Mouse (Mus musculus) ovary, adult 18-20 months (tissue): ENCODE results near the gene Srpx.

Experiments
- DNase-seq: peaks from one replicate; pipeline ENCODE4 v3.0.0; 2022; ENCODE audit warnings: low spot score, mixed read lengths

Gene Srpx

DNA sequence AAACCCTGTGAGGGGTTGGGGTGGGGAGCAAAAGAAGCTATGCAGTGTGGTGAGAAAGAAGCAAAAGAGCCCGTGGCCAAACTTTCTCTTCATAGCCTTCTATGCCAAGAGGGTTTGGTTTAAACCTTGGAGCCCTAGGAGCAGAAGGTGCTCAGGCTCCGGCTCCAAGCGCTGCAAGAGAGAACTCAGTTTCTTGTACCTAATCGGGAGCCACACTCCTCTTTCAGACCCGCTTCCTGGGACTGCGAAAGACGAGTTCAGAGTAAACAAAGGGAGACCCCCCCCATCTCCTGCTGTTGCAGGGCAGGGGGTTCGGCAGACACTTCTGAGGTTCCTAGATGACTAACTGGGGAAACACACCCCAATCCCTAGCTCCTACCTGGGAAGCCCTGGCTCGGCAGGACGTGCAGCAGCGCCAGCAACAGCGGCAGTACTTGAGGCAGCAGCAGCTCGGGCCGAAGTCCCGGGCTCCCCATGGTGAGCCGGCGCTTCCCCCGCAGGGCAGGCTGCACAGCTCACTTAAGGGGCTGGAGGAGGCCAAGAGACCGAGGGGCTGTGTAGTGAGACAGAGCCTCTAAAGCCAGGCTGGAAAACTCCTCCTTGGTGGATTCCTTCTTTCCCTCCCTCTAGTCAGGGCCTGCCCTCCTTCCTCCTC is at the start of gene Srpx:
TSS of gene Srpx (minus strand) at position 645 of the 655 bp plus-strand sequence.
- DNase-seq, result no peak

DNA sequence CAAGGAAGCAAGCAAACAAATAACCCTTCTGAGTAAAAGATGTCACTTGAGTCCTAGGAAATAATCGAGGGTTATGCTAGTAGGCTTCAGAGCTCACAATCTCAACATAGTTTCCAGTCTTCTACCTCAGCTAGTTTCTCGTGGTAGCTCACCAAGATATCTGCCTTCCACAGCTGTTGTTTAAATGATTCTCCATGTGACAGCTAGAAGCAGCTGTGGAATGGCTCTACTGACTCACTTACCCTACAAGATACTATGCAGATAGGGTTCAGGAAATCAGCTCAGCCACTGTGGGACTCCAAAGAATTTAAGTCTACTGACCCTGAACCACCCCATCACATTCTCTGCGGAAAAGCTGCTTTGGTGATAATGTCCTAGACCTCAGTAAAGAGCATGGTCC is 34.9 kb upstream of the Srpx start:
- DNase-seq, result no peak

DNA sequence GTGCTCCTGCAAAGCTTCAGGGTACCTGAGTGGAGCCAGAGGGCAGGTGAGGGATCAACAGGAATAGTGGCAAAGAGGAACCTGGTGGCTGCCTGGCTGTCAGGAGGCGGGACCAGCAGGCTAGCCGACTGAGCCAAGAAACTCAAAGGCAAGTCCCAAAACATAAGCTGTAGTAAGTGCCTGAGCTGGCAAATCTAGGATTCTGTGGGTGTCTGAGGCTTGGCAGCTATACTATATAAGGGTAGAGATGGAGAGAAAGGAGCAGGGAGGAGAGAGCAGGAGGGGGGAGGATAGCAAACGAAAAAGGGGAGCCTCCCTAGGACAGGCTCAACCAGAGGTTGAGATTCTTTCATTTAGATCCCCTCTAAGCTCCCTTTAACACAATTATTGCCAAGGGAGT is 1.7 kb downstream of the Srpx start:
- DNase-seq, result no peak

GRCm38 (mm10) chrX:10110736-10111135 is 6.8 kb downstream of the Srpx start:
- no peak for DNase-seq

GRCm38 (mm10) chrX:10108558-10108957 is 9.0 kb downstream of the Srpx start:
- DNase-seq, result no peak

GRCm38 (mm10) chrX:10105475-10105874 is 12.0 kb downstream of the Srpx start:
- DNase-seq, result no peak

DNA sequence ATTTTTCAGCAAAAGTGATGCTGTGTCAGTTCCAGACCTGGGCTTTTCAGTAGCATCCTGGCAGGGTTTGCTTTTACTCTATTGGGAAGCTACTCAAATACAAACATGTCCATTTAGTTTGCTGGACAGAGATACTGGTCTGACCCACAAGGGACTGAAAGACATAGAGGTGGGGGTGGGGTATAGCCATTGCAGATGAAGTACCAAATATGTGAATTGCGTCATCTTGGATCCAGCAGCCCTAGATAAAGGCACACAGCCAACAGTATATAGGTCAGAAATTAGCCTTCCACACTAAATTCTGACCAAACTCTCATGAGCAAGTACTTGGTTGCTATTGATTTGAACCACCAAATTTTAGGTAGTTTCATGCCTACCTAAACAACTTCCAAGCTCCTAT is 14.8 kb downstream of the Srpx start:
- no peak for DNase-seq

DNA sequence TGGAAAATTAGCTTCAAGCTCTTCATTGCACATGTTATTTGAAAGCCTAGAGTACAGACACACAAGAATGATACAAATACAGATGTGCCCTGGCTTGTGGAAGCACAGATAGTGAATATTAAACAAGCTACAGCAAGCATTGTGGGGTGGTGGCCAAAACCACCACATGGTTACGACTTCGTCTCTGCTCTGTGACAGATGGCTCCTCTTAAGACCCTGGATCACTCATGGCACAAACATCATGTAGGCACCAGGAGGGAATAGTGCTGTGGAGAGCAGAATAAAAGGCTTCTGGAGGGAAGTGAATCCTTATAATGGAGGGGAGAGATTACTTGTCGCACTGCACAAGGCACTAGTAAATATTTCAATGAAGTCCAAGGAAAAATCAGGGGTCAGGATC is 21.7 kb downstream of the Srpx start:
- DNase-seq, result no peak

DNA sequence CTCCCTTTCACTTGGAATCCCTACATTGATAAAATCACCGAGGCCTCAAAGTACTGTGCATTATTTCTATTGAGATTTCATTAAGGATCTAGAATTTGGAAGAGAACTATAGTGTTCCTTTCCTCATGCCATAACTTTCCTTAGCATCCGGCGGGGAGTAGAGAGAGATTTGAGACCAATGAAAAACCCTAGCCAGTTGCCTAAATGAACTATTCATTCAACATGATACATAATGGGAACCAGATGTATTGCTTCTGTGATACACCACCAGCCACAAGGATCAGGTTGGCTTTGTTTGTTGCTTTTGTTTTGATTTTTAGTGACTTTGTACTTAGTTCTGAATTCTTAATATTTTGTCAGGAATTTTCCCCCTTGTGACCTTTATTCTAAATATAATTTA is 37.1 kb downstream of the Srpx start:
- DNase-seq, result no peak

DNA sequence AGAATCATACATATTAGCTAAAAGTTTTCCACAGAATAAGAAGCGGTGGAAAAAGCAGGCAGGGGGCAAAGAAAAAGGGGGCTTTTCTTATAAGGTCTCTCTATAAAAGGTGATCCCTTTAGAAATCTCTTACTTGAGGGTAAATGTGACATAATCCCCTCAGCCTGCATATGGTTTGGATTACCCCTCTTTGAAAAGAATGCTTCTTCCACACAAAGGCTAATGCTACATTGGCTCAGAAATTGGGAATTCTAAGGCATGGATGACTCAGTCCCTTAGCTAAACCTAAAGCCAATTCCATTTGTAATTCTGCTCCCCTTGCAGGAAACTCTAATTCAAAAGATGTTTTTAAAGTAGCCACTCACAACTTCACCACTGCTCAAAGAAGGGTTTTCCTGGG is 37.5 kb downstream of the Srpx start:
- DNase-seq, result no peak

- no peak for DNase-seq
Observed at GRCm38 (mm10) chrX:10073966-10074365, 43.5 kb downstream of the Srpx start.

DNA sequence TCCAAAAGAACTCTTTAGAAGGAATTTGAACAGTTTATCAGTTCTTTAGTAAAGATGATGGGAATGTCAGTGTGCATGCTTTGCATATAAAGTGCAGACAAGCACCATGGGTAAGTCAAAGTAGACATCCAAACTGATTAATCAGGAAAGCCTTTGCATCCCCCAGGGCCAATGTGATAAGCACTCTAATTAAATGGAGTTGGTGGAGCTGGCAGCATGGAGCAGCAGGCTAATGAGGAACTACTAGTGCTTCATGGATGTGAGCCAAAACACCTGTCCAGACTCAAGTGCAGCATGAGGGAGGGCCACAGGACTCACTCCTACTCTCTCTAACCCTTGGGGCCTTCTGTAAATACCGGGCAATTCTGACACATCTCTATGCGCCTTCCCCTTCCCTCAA is 46.0 kb downstream of the Srpx start:
- DNase-seq, result no peak

- DNase-seq, result no peak
Observed at GRCm38 (mm10) chrX:10070689-10071088, 46.8 kb downstream of the Srpx start.

DNA sequence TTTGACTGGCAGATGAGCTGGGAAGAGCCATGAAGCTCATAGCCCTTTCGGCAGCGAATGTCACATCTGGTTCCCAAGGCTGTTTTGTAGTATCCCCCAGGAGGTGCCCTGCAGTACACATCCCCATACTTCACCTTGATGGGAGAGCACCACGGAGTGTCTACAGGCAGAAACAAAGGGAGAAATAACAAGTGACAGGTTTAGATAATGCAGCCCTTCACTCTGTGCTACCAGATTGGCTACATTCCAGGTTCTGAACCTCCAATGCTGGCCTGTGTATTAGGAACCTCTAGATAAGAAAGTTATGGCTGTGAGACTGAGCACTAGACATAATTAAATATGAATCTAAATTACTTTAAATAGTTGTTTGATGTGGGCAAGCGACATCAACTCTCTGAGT is 48.1 kb downstream of the Srpx start:
- no peak for DNase-seq

GRCm38 (mm10) chrX:10063781-10064180 is 53.7 kb downstream of the Srpx start:
- no peak for DNase-seq

DNA sequence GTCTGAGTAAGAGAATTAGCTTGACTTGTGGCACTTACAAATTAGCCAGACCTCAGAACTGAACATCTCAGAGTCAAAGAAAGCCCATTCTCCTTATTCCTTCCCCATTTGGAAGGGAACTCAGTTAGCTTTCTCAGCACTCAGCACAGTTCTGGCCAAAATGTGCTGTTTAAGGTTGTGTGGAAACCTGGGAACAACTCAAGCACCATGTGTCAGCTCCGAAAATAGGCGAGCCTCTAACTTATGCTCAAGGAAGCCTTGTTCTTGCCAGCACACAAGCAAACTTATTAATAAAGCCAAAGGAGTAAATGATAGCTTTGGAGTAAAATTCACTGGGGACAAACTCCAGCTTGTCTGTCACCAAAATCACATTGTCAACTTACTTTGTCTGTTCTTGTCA is 54.1 kb downstream of the Srpx start:
- no peak for DNase-seq

- no peak for DNase-seq
Observed at GRCm38 (mm10) chrX:10062201-10062600, 55.3 kb downstream of the Srpx start.

GRCm38 (mm10) chrX:10034666-10035065 is 82.8 kb downstream of the Srpx start:
- DNase-seq, result no peak

DNA sequence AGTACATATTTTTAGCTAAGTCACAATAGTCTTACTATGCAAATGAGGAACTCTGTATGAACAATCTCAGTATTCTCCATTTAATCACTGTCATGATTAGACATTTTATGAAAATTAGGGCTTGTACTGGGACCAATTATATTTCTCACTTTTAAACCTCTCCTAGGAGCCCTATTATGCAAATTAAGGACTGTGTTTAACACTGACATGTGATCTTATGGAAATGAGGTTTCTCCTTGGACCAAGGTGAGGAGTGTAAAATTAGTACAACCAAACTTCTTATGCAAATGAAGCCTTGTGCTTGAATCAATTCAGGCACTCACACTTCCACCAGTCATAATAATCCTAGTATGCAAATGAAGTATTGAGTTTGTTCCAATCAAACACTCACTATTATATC is 107.3 kb downstream of the Srpx start:
- DNase-seq, result no peak

DNA sequence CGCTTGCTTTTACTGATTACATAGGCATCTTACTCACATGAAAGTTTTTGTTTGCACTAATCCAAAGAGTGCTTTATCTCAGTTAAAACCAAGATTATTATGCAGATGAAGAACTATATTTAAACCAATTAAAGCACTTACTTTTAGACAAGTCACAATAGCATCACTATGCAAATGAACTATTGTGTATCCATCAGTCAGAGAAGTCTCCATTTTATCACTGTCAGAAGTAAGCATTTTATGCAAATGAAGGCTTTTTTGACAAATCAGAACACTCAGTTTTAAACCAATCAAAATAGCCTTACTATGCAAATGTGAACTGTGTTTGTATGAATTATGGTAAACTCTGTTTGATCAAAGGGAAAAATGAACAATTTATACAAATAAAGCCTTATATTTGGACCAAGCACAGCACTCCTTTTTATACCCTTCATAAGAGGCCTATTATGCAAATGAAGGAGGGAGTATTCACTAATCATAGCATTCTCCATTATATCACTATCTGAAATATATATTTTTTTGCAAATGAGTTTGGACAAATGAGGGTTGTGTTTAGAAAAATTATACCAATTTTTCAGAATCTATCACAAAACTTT is 109.7 kb downstream of the Srpx start:
- DNase-seq, result no peak

GRCm38 (mm10) chrX:10005946-10006345 is 111.6 kb downstream of the Srpx start:
- DNase-seq, result no peak

GRCm38 (mm10) chrX:10000718-10001117 is 116.8 kb downstream of the Srpx start:
- no peak for DNase-seq
